Mouse (Mus musculus) cortical plate, adult 2 months (tissue): Measurements from ENCODE around the gene Lypd4.

Experiments
- CTCF ChIP-seq: fragments of 200-500 bp; IDR thresholded peaks from 2 replicates; pipeline ENCODE4 v1.5.1; 2011; ENCODE audit warnings: mild to moderate bottlenecking, control low read depth, low read length; ENCODE audit not compliant: insufficient read depth; ENCODE audit errors: extremely low read depth
- POLR2A ChIP-seq: fragments of 200-500 bp; IDR thresholded peaks from 2 replicates; pipeline ENCODE4 v1.6.1; 2011; ENCODE audit warnings: mild to moderate bottlenecking, low read length, control low read depth; ENCODE audit not compliant: insufficient read depth; ENCODE audit errors: extremely low read depth

DNA sequence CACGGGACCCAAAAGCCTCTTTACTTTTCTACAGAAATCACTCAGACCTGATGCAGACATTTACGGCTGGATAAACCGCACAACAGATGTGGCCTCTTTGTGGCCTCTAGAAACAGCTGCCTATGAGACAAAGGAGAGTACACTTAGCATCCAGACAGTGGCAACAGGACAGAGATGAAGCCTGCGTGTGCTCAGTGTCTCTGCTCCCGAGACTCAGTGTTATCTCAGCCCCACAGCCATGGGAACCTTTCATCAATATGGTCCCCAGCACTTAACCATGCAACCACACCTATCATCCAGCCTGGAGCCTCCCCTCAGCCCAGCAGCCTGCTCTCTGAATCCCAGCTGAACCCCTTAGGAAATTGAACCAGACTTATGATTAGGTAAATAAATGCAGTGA is 10.5 kb downstream of the Lypd4 start:
- TF ChIP-seq CTCF (no peak), POLR2A (no peak)
